Mouse (Mus musculus) bone marrow macrophage, adult 2 months (primary cell): ENCODE data around the gene Iah1.

ENCODE experiments used
- CTCF ChIP-seq: IDR thresholded peaks from 2 replicates; pipeline ENCODE4 v1.5.1; 2012; ENCODE audit warnings: low read depth, mild to moderate bottlenecking, low read length, moderate library complexity
- POLR2A ChIP-seq: IDR thresholded peaks from 2 replicates; pipeline ENCODE4 v1.6.1; 2012; ENCODE audit warnings: mild to moderate bottlenecking, low read depth, low read length, borderline replicate concordance

- TF ChIP-seq CTCF (no peak), POLR2A (0 out of 2 replicates have a peak, but pooled peaks have one; percentile 48)
Measured at GRCm38 (mm10) chr12:21373100-21373819, 57.1 kb downstream of the Iah1 start, which contains the start of gene Adam17.
